Mouse (Mus musculus) heart, embryonic 13.5 days (tissue): ENCODE results near the gene E2f6. TPM values are rescaled to one million over a fixed set of nuclear protein-coding genes. Genes with fewer than 3 reads are reported as not detected.

Experiments used
- ATAC-seq: fragments of 200-750 bp; cut with Nextera tagmentation; 2 replicates; pipeline ENCODE4 v1.8.0; 2017; ENCODE audit warnings: moderate TSS enrichment; ENCODE audit not compliant: insufficient number of reproducible peaks, low FRiP score, low TSS enrichment; ENCODE audit errors: extremely low read depth
- H3K27ac ChIP-seq: fragments of 300-500 bp; sonication (generic); replicated peaks from 2 replicates; pipeline ENCODE4 v1.5.1; 2015; ENCODE audit warnings: moderate library complexity, mild to moderate bottlenecking, inconsistent platforms
- H3K27me3 ChIP-seq: fragments of 300-500 bp; sonication (generic); replicated peaks from 2 replicates; pipeline ENCODE4 v1.6.1; 2015; ENCODE audit warnings: mild to moderate bottlenecking, inconsistent platforms
- H3K36me3 ChIP-seq: fragments of 300-500 bp; sonication (generic); 2 replicates; pipeline ENCODE4 v1.6.1; 2015; ENCODE audit warnings: mild to moderate bottlenecking, inconsistent platforms
- H3K4me1 ChIP-seq: fragments of 300-500 bp; sonication (generic); 2 replicates; pipeline ENCODE4 v1.6.1; 2015; ENCODE audit warnings: inconsistent platforms
- H3K4me2 ChIP-seq: fragments of 300-500 bp; sonication (generic); 2 replicates; pipeline ENCODE4 v1.6.1; 2015; ENCODE audit warnings: inconsistent platforms, mild to moderate bottlenecking, moderate library complexity
- H3K4me3 ChIP-seq: fragments of 300-500 bp; sonication (generic); 2 replicates; pipeline ENCODE4 v1.5.1; 2015; ENCODE audit warnings: moderate library complexity, mild to moderate bottlenecking, inconsistent platforms
- H3K9ac ChIP-seq: fragments of 300-500 bp; sonication (generic); 2 replicates; pipeline ENCODE4 v1.6.1; 2015; ENCODE audit warnings: inconsistent platforms, mild to moderate bottlenecking, moderate library complexity
- H3K9me3 ChIP-seq: fragments of 300-500 bp; sonication (generic); 2 replicates; pipeline ENCODE4 v1.6.1; 2016; ENCODE audit warnings: inconsistent platforms
- WGBS: fragments of 180-500 bp; shearing (Covaris S2); methylation state at CpG from one replicate; pipeline ENCODE4 v1.1.7; 2015; ENCODE audit warnings: mixed read lengths; 5-methylcytosine and 5-hydroxymethylcytosine counted together
- microRNA-seq: library from miRNA; unstranded; fragments of <30 nt; microRNA quantifications from one replicate; pipeline ENCODE4, GENCODE M21; 2016
- polyA plus RNA-seq: library from polyadenylated mRNA; unstranded; fragments of >200 nt; fragmentation: Nextera tagmentation; extraction: Ambion mirVana; gene quantifications from 2 replicates; pipeline ENCODE4 v1.2.1, GENCODE M21; 2015

The E2f6 gene
- polyA plus RNA-seq, 1 experiment from 2014 or later = 43.6 TPM

- no peak overlapping the region for H3K4me2 ChIP-seq
- H3K36me3 ChIP-seq = no peaks in the 10 kb centered on the region
- no peaks in the 10 kb centered on the region for H3K9me3 ChIP-seq
- H3K9ac ChIP-seq = peak overlapping the region; percentile 21; the same call in 1 of the 2 replicates
- peak overlapping the region; percentile 65 for H3K27ac ChIP-seq
- peaks cover 65% of the 10 kb centered on the region for H3K4me1 ChIP-seq
- H3K27me3 ChIP-seq = no peaks in the 10 kb centered on the region
- 47% methylated on average over 5 of the region's 5 CpGs for WGBS
- H3K4me3 ChIP-seq = no peak overlapping the region
- ATAC-seq = no peak
Measured at GRCm38 (mm10) chr12:16877141-16877540, 66.4 kb downstream of the E2f6 start.

GRCm38 (mm10) chr12:16877679-16878078 lies 66.9 kb downstream of the E2f6 start:
- Histone ChIP-seq H3K4me2 (no peak overlapping the region), H3K27me3 (no peaks in the 10 kb centered on the region), H3K9ac (no peak overlapping the region), H3K9me3 (no peaks in the 10 kb centered on the region), H3K27ac (peak overlapping the region; percentile 65), H3K36me3 (no peaks in the 10 kb centered on the region), H3K4me3 (no peak overlapping the region), H3K4me1 (peaks cover 68% of the 10 kb centered on the region)
- 7% methylated on average over 1 of the region's 1 CpGs for WGBS
- ATAC-seq = no peak

GRCm38 (mm10) chr12:16879369-16879768 lies 68.6 kb downstream of the E2f6 start:
- 52% methylated on average over 1 of the region's 1 CpGs for WGBS
- no peaks in the 10 kb centered on the region for H3K27me3 ChIP-seq
- H3K9me3 ChIP-seq = no peaks in the 10 kb centered on the region
- ATAC-seq = no peak
- no peak overlapping the region for H3K9ac ChIP-seq
- no peak overlapping the region for H3K4me2 ChIP-seq
- no peak overlapping the region for H3K4me3 ChIP-seq
- no peak overlapping the region for H3K27ac ChIP-seq
- H3K4me1 ChIP-seq = peaks cover 61% of the 10 kb centered on the region
- no peaks in the 10 kb centered on the region for H3K36me3 ChIP-seq

- no peak overlapping the region for H3K9ac ChIP-seq
- H3K4me2 ChIP-seq = no peak overlapping the region
- H3K4me1 ChIP-seq = peaks cover 53% of the 10 kb centered on the region
- H3K27ac ChIP-seq = no peak overlapping the region
- no peaks in the 10 kb centered on the region for H3K36me3 ChIP-seq
- H3K4me3 ChIP-seq = no peak overlapping the region
- 76% methylated on average over 4 of the region's 4 CpGs for WGBS
- H3K9me3 ChIP-seq = no peaks in the 10 kb centered on the region
- ATAC-seq = no peak
- H3K27me3 ChIP-seq = no peaks in the 10 kb centered on the region
Measured at GRCm38 (mm10) chr12:16880077-16880476, 69.3 kb downstream of the E2f6 start.

GRCm38 (mm10) chr12:16882442-16882841 lies 71.7 kb downstream of the E2f6 start:
- no peaks in the 10 kb centered on the region for H3K27me3 ChIP-seq
- no peaks in the 10 kb centered on the region for H3K36me3 ChIP-seq
- H3K27ac ChIP-seq = no peak overlapping the region
- peaks cover 30% of the 10 kb centered on the region for H3K4me1 ChIP-seq
- no peak overlapping the region for H3K4me2 ChIP-seq
- no peak overlapping the region for H3K9ac ChIP-seq
- no peak for ATAC-seq
- H3K4me3 ChIP-seq = no peak overlapping the region
- WGBS = 66% methylated on average over 3 of the region's 3 CpGs
- H3K9me3 ChIP-seq = no peaks in the 10 kb centered on the region

GRCm38 (mm10) chr12:16883111-16883510 lies 72.3 kb downstream of the E2f6 start:
- Histone ChIP-seq H3K27me3 (no peaks in the 10 kb centered on the region), H3K27ac (no peak overlapping the region), H3K9ac (no peak overlapping the region), H3K36me3 (no peaks in the 10 kb centered on the region), H3K9me3 (no peaks in the 10 kb centered on the region), H3K4me1 (peaks cover 23% of the 10 kb centered on the region), H3K4me2 (no peak overlapping the region), H3K4me3 (no peak overlapping the region)
- WGBS = 46% methylated on average over 7 of the region's 7 CpGs
- ATAC-seq = no peak

GRCm38 (mm10) chr12:16884534-16884933 lies 73.8 kb downstream of the E2f6 start:
- no peak overlapping the region for H3K27ac ChIP-seq

GRCm38 (mm10) chr12:16886354-16886753 lies 75.6 kb downstream of the E2f6 start:
- Histone ChIP-seq H3K9ac (no peak overlapping the region), H3K4me3 (no peak overlapping the region), H3K4me2 (no peak overlapping the region), H3K9me3 (no peaks in the 10 kb centered on the region), H3K4me1 (peaks cover 17% of the 10 kb centered on the region), H3K36me3 (no peaks in the 10 kb centered on the region), H3K27ac (no peak overlapping the region), H3K27me3 (no peaks in the 10 kb centered on the region)
- no peak for ATAC-seq
- 82% methylated on average over 6 of the region's 6 CpGs for WGBS

More at GRCm38 (mm10) chr12:16884534-16884933, 73.8 kb downstream of the E2f6 start:
- ATAC-seq = no peak
- Histone ChIP-seq H3K4me2 (no peak overlapping the region), H3K9me3 (no peaks in the 10 kb centered on the region), H3K9ac (no peak overlapping the region), H3K27me3 (no peaks in the 10 kb centered on the region), H3K4me3 (no peak overlapping the region), H3K36me3 (no peaks in the 10 kb centered on the region), H3K4me1 (peaks cover 17% of the 10 kb centered on the region)
- WGBS = 86% methylated on average over 4 of the region's 4 CpGs

Small RNAs within 50 kb of the gene (microRNA-seq; reads per million reads assigned to microRNA genes)
- not detected for gene Gm44305

Other genes with a start within 250 kb of the E2f6 start
- 4.9 and 6.0 TPM in 2 replicates for gene Lpin1, start 200.0 kb upstream of the E2f6 start, polyA plus RNA-seq
- gene Ntsr2, start 157.6 kb upstream of the E2f6 start, polyA plus RNA-seq = not detected in 2 replicates
- 0.44 and 1.1 TPM in 2 replicates for gene Greb1, start 10.1 kb upstream of the E2f6 start, polyA plus RNA-seq
- gene Rock2, start 83.9 kb downstream of the E2f6 start, polyA plus RNA-seq = 15.6 and 16.1 TPM in 2 replicates
- 2.5 and 3.0 TPM in 2 replicates for gene Pqlc3, start 189.4 kb downstream of the E2f6 start, polyA plus RNA-seq
- gene 2410004P03Rik, start 200.8 kb downstream of the E2f6 start, polyA plus RNA-seq = 0.23 TPM in 1 of 2 replicates, not detected in the other